Mouse (Mus musculus) T-helper 2 cell (primary cell): ENCODE data around the gene Srrm1.

Experiments used
- in situ Hi-C: fragments of 300-600 bp; cut with MboI, MseI; formaldehyde crosslinking; loops from one replicate; pipeline ENCODE4 v1.15.1; 2025; ENCODE audit warnings: high pct_unique_total_duplicates

Gene Srrm1

GRCm38 (mm10) chr4:135353066-135353793 lies at the start of gene Srrm1:
TSS of gene Srrm1 (minus strand) at chr4:135353321.
- in situ Hi-C loops, result loop anchor here (5.0 kb wide), 1 partner anchor 81 kb away; the partner anchor contains the start of gene Clic4

- in situ Hi-C loops, result no loop called here
Measured at GRCm38 (mm10) chr4:135401881-135402280, 48.8 kb upstream of the Srrm1 start.

GRCm38 (mm10) chr4:135397991-135398390 lies 44.9 kb upstream of the Srrm1 start, which contains the start of gene Ncmap:
TSS of gene Ncmap (minus strand) at chr4:135398227.
- in situ Hi-C loops, result no loop called here

GRCm38 (mm10) chr4:135397551-135397950 lies 44.4 kb upstream of the Srrm1 start:
- in situ Hi-C loops, result no loop called here

GRCm38 (mm10) chr4:135396303-135396702 lies 43.2 kb upstream of the Srrm1 start:
- in situ Hi-C loops, result no loop called here

GRCm38 (mm10) chr4:135395375-135395774 lies 42.3 kb upstream of the Srrm1 start:
- in situ Hi-C loops, result no loop called here

- in situ Hi-C loops, result no loop called here
Measured at GRCm38 (mm10) chr4:135394666-135395065, 41.5 kb upstream of the Srrm1 start.

GRCm38 (mm10) chr4:135393381-135393780 lies 40.3 kb upstream of the Srrm1 start:
- in situ Hi-C loops, result no loop called here

GRCm38 (mm10) chr4:135392801-135393200 lies 39.7 kb upstream of the Srrm1 start:
- in situ Hi-C loops, result no loop called here

GRCm38 (mm10) chr4:135391014-135391413 lies 37.9 kb upstream of the Srrm1 start:
- in situ Hi-C loops, result no loop called here

- in situ Hi-C loops, result loop anchor here (10.0 kb wide), 2 partner anchors 119 to 279 kb away; no protein-coding TSS in a partner anchor
Measured at GRCm38 (mm10) chr4:135385614-135386013, 32.5 kb upstream of the Srrm1 start.

- in situ Hi-C loops, result loop anchor here (10.0 kb wide), 2 partner anchors 122 to 282 kb away; no protein-coding TSS in a partner anchor
Measured at GRCm38 (mm10) chr4:135382316-135382715, 29.2 kb upstream of the Srrm1 start.

- in situ Hi-C loops, result loop anchor here (10.0 kb wide), 2 partner anchors 123 to 283 kb away; no protein-coding TSS in a partner anchor
Measured at GRCm38 (mm10) chr4:135381355-135381754, 28.2 kb upstream of the Srrm1 start.

- in situ Hi-C loops, result no loop called here
Measured at GRCm38 (mm10) chr4:135377241-135377640, 24.1 kb upstream of the Srrm1 start.

GRCm38 (mm10) chr4:135375444-135375843 lies 22.3 kb upstream of the Srrm1 start:
- in situ Hi-C loops, result no loop called here

GRCm38 (mm10) chr4:135373299-135373698 lies 20.2 kb upstream of the Srrm1 start:
- in situ Hi-C loops, result no loop called here

GRCm38 (mm10) chr4:135370372-135370771 lies 17.3 kb upstream of the Srrm1 start:
- in situ Hi-C loops, result no loop called here

GRCm38 (mm10) chr4:135362828-135363227 lies 9.7 kb upstream of the Srrm1 start:
- in situ Hi-C loops, result no loop called here

GRCm38 (mm10) chr4:135361722-135362121 lies 8.6 kb upstream of the Srrm1 start:
- in situ Hi-C loops, result no loop called here

GRCm38 (mm10) chr4:135358736-135359135 lies 5.6 kb upstream of the Srrm1 start:
- in situ Hi-C loops, result no loop called here

GRCm38 (mm10) chr4:135357221-135357920 lies 4.2 kb upstream of the Srrm1 start:
- in situ Hi-C loops, result no loop called here

- in situ Hi-C loops, result no loop called here
Measured at GRCm38 (mm10) chr4:135355886-135356550, 2.9 kb upstream of the Srrm1 start.
